Mouse (Mus musculus): ENCODE measurements at regions not wholly inside any gene's neighbourhood (a gene's known extent, or its start where the extent isn't known, plus 50 kb on each side); places are given as distances from the start of the nearest gene placed in this dataset.

DNA sequence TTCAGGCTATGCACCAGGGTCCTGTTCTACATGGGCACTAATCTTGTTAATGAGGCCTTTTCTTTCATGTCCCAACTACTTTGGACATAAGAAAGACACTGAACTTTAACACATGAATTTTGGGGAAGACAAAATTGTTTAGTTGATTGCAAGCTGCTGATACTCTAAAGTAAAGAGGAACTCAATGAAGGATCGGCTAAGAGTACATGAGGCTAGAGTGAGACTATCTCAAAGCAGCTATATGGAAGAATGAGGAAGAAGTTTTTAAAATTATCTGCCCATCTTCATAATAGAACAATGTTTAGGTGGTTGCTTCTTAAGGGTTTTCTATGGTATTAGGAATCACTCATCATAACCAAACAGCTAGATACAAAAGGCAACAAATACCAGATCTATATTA is 431.5 kb downstream of the Wdr20rt start:
- DNase-seq (ENCODE audit: extremely low read depth) = no peak
- H3K4me1 ChIP-seq (ENCODE audit: control insufficient read depth in 1 of 2, insufficient read depth in 2 of 2) = no peaks in the 10 kb centered on the region
- H3K9ac ChIP-seq (ENCODE audit: insufficient read depth, low read depth) = no peak overlapping the region
- TF ChIP-seq ETS1 (conservative IDR thresholded peaks at IDR 0.05; ENCODE audit: low read depth, low read length) (no peak), SMC3 (IDR thresholded peaks at IDR 0.05; ENCODE audit: low read depth, low read length) (no peak), E2F4 (IDR thresholded peaks at IDR 0.05; ENCODE audit: insufficient replicate concordance, low read depth, low read length) (no peak), MAX (IDR thresholded peaks at IDR 0.05; ENCODE audit: low read length) (no peak), UBTF (IDR thresholded peaks at IDR 0.05; ENCODE audit: low read depth, low read length) (no peak)
- no peaks in the 10 kb centered on the region for H3K27me3 ChIP-seq (replicated peaks)
- H3K4me2 ChIP-seq (ENCODE audit: insufficient read depth, low read depth, poor library complexity, severe bottlenecking) = no peak overlapping the region
- no peak overlapping the region for H3K4me3 ChIP-seq (replicated peaks in 1 of 3; ENCODE audit: low read depth in 2 of 3, low read length in 2 of 3, poor library complexity in 1 of 3)
- H3K9me3 ChIP-seq (replicated peaks; ENCODE audit: low read length) = no peaks in the 10 kb centered on the region
- dilution Hi-C loops (cut with MboI; ENCODE audit: extremely low pct_ligation_motif_present, extremely low pct_unique_long_range_greater_than_20kb, low sequenced_read_pairs) = no loop called here
- H3K36me3 ChIP-seq (replicated peaks in 1 of 2; ENCODE audit: control insufficient read depth in 1 of 2, insufficient read depth in 1 of 2, low read length in 1 of 2) = no peaks in the 10 kb centered on the region
- in situ Hi-C loops (cut with MboI; ENCODE audit: low pct_ligation_motif_present, low pct_unique_long_range_greater_than_20kb, low sequenced_read_pairs) = no loop called here
- no peak overlapping the region for H3K27ac ChIP-seq (ENCODE audit: insufficient read depth, low read depth)
- no peaks in the 10 kb centered on the region for H3K79me2 ChIP-seq (replicated peaks; ENCODE audit: control insufficient read depth, extremely low read depth, insufficient read depth, poor library complexity, severe bottlenecking)

- no peak for DNase-seq (ENCODE audit: extremely low read depth)
- Histone ChIP-seq H3K36me3 (replicated peaks in 1 of 2; ENCODE audit: control insufficient read depth in 1 of 2, insufficient read depth in 1 of 2, low read length in 1 of 2) (no peaks in the 10 kb centered on the region), H3K4me2 (ENCODE audit: insufficient read depth, low read depth, poor library complexity, severe bottlenecking) (no peak overlapping the region), H3K4me3 (replicated peaks in 1 of 3; ENCODE audit: low read depth in 2 of 3, low read length in 2 of 3, poor library complexity in 1 of 3) (no peak overlapping the region), H3K27ac (ENCODE audit: insufficient read depth, low read depth) (no peak overlapping the region), H3K9me3 (replicated peaks; ENCODE audit: low read length) (no peaks in the 10 kb centered on the region), H3K79me2 (replicated peaks; ENCODE audit: control insufficient read depth, extremely low read depth, insufficient read depth, poor library complexity, severe bottlenecking) (no peaks in the 10 kb centered on the region), H3K4me1 (ENCODE audit: control insufficient read depth in 1 of 2, insufficient read depth in 2 of 2) (peaks cover 0 to 8% of the 10 kb centered on the region in 2 experiments; a peak in 1 of 4 replicates), H3K9ac (ENCODE audit: insufficient read depth, low read depth) (no peak overlapping the region), H3K27me3 (replicated peaks) (no peaks in the 10 kb centered on the region)
- no peak for TF ChIP-seq NELFE (IDR thresholded peaks at IDR 0.05; ENCODE audit: low read depth, low read length)
- TF ChIP-seq SMC3 (IDR thresholded peaks at IDR 0.05; ENCODE audit: low read depth, low read length) = no peak
- no peak for TF ChIP-seq USF2 (conservative IDR thresholded peaks at IDR 0.05; ENCODE audit: low read depth, low read length)
- TF ChIP-seq IRF4 (IDR thresholded peaks at IDR 0.05; ENCODE audit: low read depth, low read length) = no peak
- TF ChIP-seq BHLHE40 (IDR thresholded peaks at IDR 0.05; ENCODE audit: low read depth, low read length) = no peak
- no peak for TF ChIP-seq JUN (IDR thresholded peaks at IDR 0.05; ENCODE audit: insufficient read depth, low read depth, low read length)
- TF ChIP-seq E2F4 (IDR thresholded peaks at IDR 0.05; ENCODE audit: insufficient replicate concordance, low read depth, low read length) = no peak
- no peak for TF ChIP-seq ZKSCAN1 (IDR thresholded peaks at IDR 0.05; ENCODE audit: borderline replicate concordance, low read depth, low read length)
- in situ Hi-C loops (cut with MboI; ENCODE audit: low pct_ligation_motif_present, low pct_unique_long_range_greater_than_20kb, low sequenced_read_pairs) (no loop called here), dilution Hi-C loops (cut with MboI; ENCODE audit: extremely low pct_ligation_motif_present, extremely low pct_unique_long_range_greater_than_20kb, low sequenced_read_pairs) (no loop called here)
Observed at GRCm38 (mm10) chr12:65671673-65672072, 446.4 kb downstream of the Wdr20rt start.

DNA sequence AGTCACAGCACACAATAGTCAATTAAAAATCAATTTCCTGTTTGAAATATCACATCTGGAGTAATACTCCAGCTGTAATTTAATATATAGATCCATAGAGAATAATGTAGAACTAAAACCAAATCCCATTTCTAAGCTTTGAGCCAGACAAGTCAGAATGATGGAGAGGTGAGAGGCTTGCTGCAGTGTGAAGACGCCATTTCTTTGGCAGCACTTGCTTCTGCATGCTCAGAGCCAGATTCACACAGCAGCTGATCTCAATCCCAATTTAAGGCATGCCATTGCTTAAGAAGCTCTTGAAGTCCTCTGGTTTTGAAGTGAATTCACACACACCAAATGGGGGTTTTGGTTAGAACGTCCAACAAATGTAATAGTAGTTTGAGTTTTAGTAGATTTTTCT is 447.9 kb downstream of the Wdr20rt start:
- TF ChIP-seq UBTF (IDR thresholded peaks at IDR 0.05; ENCODE audit: low read depth, low read length) = no peak
- TF ChIP-seq SMC3 (IDR thresholded peaks at IDR 0.05; ENCODE audit: low read depth, low read length) = no peak
- no peak for TF ChIP-seq POLR2A (IDR thresholded peaks at IDR 0.05; ENCODE audit: low read depth, low read length)
- TF ChIP-seq ELF1 (IDR thresholded peaks at IDR 0.05; ENCODE audit: low read depth, low read length) = no peak
- no peak for TF ChIP-seq ZNF384 (IDR thresholded peaks at IDR 0.05; ENCODE audit: low read depth, low read length)
- no peak for TF ChIP-seq TCF12 (IDR thresholded peaks at IDR 0.05; ENCODE audit: low read depth, low read length)
- no peak for TF ChIP-seq ZKSCAN1 (IDR thresholded peaks at IDR 0.05; ENCODE audit: borderline replicate concordance, low read depth, low read length)
- no peak for TF ChIP-seq MEF2A (IDR thresholded peaks at IDR 0.05; ENCODE audit: borderline replicate concordance, low read depth, low read length)
- no peak for TF ChIP-seq POLR2AphosphoS2 (IDR thresholded peaks at IDR 0.05; ENCODE audit: low read depth, low read length)
- no peak for TF ChIP-seq TBP (conservative IDR thresholded peaks at IDR 0.05; ENCODE audit: low read depth, low read length)
- TF ChIP-seq ZMIZ1 (IDR thresholded peaks at IDR 0.05; ENCODE audit: low read depth, low read length) = no peak
- H3K4me2 ChIP-seq (ENCODE audit: insufficient read depth, low read depth, poor library complexity, severe bottlenecking) = no peak overlapping the region
- no peaks in the 10 kb centered on the region for H3K9me3 ChIP-seq (replicated peaks; ENCODE audit: low read length)
- H3K36me3 ChIP-seq (replicated peaks in 1 of 2; ENCODE audit: control insufficient read depth in 1 of 2, insufficient read depth in 1 of 2, low read length in 1 of 2) = no peaks in the 10 kb centered on the region
- DNase-seq (ENCODE audit: extremely low read depth) = no peak
- peaks cover 0 to 8% of the 10 kb centered on the region in 2 experiments; a peak in 1 of 4 replicates for H3K4me1 ChIP-seq (ENCODE audit: control insufficient read depth in 1 of 2, insufficient read depth in 2 of 2)
- H3K27me3 ChIP-seq (replicated peaks) = no peaks in the 10 kb centered on the region
- H3K9ac ChIP-seq (ENCODE audit: insufficient read depth, low read depth) = no peak overlapping the region
- dilution Hi-C loops (cut with MboI; ENCODE audit: extremely low pct_ligation_motif_present, extremely low pct_unique_long_range_greater_than_20kb, low sequenced_read_pairs) (no loop called here), in situ Hi-C loops (cut with MboI; ENCODE audit: low pct_ligation_motif_present, low pct_unique_long_range_greater_than_20kb, low sequenced_read_pairs) (no loop called here)
- no peak overlapping the region for H3K4me3 ChIP-seq (replicated peaks in 1 of 3; ENCODE audit: low read depth in 2 of 3, low read length in 2 of 3, poor library complexity in 1 of 3)
- no peaks in the 10 kb centered on the region for H3K79me2 ChIP-seq (replicated peaks; ENCODE audit: control insufficient read depth, extremely low read depth, insufficient read depth, poor library complexity, severe bottlenecking)
- H3K27ac ChIP-seq (ENCODE audit: insufficient read depth, low read depth) = no peak overlapping the region

All from CH12.LX (cell line).